ENCODE assay signal across 8 mouse cellular contexts in the genomic region with DNA sequence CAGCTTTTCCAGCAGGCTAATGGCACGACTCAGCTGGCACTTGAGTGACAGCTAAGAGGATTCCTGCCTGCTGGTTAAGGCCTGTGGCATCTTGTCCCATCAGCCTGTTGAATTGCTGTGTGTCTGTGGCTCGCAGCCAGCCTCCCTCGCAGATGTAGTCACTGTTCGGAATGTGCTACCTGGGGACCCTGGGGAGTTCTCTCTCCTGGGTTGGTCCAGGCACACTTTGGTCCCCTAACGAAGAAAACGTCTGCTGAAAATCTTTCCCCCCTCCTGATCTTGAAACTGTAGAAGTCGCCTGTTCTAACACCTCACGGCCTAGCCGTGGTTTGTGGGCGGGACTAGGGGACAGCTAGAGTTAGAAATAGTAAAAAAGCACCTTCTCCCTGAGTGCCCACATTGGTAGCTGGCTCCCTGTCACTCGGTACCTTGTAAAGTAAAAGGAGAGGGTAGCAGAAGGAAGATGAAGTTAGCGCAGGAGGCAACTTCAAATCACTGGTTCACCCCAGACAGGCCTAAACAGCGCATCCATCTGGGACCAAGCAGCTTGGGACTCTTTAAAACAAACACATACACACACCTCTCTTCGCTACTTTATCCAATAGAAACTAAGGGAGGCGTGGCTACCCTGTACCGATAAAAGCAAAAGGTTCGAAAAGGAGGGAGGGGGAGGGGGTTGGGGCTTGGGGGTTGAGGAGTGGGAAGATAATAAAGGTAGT. TPM values are rescaled to one million over a fixed set of nuclear protein-coding genes. Genes with fewer than 3 reads are reported as not detected.
DNase-seq lines count a peak whose midpoint lies in the region; ATAC-seq and TF ChIP-seq lines count a peak whose summit lies in the region.

No protein-coding gene starts in this region.

- no peak for TF ChIP-seq CTCF in Patski (IDR thresholded peaks at IDR 0.05)

- in situ Hi-C loops in Patski (cut with MboI; ENCODE audit: low pct_unique_long_range_greater_than_20kb), result no loop called here

- POLR2A ChIA-PET in Patski (lab: Charles Lee), result no interaction called here

- peak; percentile 8 for ATAC-seq in Patski
- ATAC-seq in megakaryocyte-erythroid progenitor cell, adult 5-6 weeks (replicated peaks; ENCODE audit: low FRiP score, low TSS enrichment, poor library complexity, severe bottlenecking), result peak; percentile 78

- H3K27me3 ChIP-seq in Patski, result no peaks in the 10 kb centered on the region

- peak; percentile 24 for DNase-seq in gastrocnemius, postnatal 25 days
- DNase-seq in gastrocnemius, postnatal 14 days, result no peak
- no peak for DNase-seq in Patski (ENCODE audit: low read depth, low spot score)
- peak; percentile 34 for DNase-seq in gonadal fat pad, adult 2 months (ENCODE audit: low read depth)
- peak; percentile 44 for DNase-seq in kidney, adult 11 months
- no peak for DNase-seq in right cerebral cortex, postnatal 25 days
- no peak for DNase-seq in spleen, adult 12 weeks (ENCODE audit: low spot score)

- CTCF ChIA-PET in Patski (lab: Charles Lee), result interaction anchor here (0.9 to 1.3 kb wide), 3 partner anchors 10 to 63 kb away, joined by 3 to 4 read pairs (median 3); no protein-coding TSS in a partner anchor

- intact Hi-C loops in gastrocnemius, postnatal 14 days (cut with DNase I; ENCODE audit: low total_unique reads), result no loop called here

RNA-seq across cellular contexts. Expression of gene Lnx1, which starts 1.2 kb away (rescaled TPM):
- total RNA-seq in gastrocnemius, postnatal 25 days (2021), result 1 to 10 TPM; 1.5 to 2.7 TPM
- total RNA-seq in gastrocnemius, postnatal 14 days (2021), result 1 to 10 TPM; 1.3 to 3.7 TPM
- polyA plus RNA-seq in Patski (2021), result 0.09 TPM
- 16.2 and 21.5 TPM in 2 replicates for polyA plus RNA-seq in gonadal fat pad, adult 2 months (2012; rRNA removed)
- not detected in 2 replicates for total RNA-seq in megakaryocyte-erythroid progenitor cell, adult 5-6 weeks (2014; fragmentation: Nextera tagmentation)
- total RNA-seq in megakaryocyte-erythroid progenitor cell, adult 5-6 weeks (2017), result 0.05 TPM in 1 of 2 replicates, not detected in the other

Comparison
In these comparisons a context has a peak if more than half of its experiments do, and no peak if none do; other contexts are left out.
1. DNase-seq: peak in gastrocnemius, postnatal 25 days (single experiment), gonadal fat pad, adult 2 months (single experiment) and kidney, adult 11 months (single experiment); none in gastrocnemius, postnatal 14 days (single experiment), Patski (single experiment), right cerebral cortex, postnatal 25 days (single experiment) and spleen, adult 12 weeks (single experiment).